Mouse (Mus musculus) hematopoietic stem cell, adult 5-6 weeks (primary cell): ENCODE measurements at regions not wholly inside any gene's neighbourhood (a gene's known extent, or its start where the extent isn't known, plus 50 kb on each side); places are given as distances from the start of the nearest gene placed in this dataset.
A peak's percentile ranks its signal among the peaks of the same experiment; 100 is the strongest.
"Not testable (repeated sequence)": the region's sequence is repeated elsewhere in the genome, so short reads cannot be mapped to it uniquely, and the experiment has no call there.

Source experiments
- ATAC-seq, 2 experiments: fragments of 125-278 bp in 1 of 2; replicated peaks in 1 of 2; 2 replicates each; pipeline ENCODE4 v1.8.0; 2016 to 2017; ENCODE audit warnings: inconsistent platforms in 2 of 2, mild to moderate bottlenecking in 2 of 2, moderate number of reproducible peaks in 2 of 2, low read depth in 1 of 2, moderate TSS enrichment in 1 of 2; ENCODE audit not compliant: low FRiP score in 2 of 2, poor library complexity in 2 of 2, severe bottlenecking in 2 of 2, insufficient read depth in 1 of 2, low TSS enrichment in 1 of 2

DNA sequence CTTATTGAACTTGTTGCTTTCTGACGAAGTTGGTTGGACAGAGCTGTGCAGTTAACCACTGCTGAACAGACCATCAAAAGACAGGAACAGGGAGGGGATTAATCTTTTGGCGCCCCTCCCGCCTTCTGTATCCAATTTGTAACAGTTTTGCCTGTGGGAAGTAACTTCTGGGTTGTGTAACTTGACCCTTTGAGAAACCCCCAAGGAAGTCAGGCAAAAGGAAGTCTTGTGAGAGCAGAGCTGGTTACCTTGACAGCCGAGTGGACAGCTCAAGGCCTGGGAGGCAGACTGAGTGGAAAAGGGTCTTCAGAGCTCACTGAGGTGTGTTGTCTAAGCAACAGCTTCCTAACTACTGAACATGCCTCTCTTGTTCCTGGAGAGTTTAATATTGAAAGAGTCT, 75.8 kb upstream of the Hao2 start:
- ATAC-seq = no peak

DNA sequence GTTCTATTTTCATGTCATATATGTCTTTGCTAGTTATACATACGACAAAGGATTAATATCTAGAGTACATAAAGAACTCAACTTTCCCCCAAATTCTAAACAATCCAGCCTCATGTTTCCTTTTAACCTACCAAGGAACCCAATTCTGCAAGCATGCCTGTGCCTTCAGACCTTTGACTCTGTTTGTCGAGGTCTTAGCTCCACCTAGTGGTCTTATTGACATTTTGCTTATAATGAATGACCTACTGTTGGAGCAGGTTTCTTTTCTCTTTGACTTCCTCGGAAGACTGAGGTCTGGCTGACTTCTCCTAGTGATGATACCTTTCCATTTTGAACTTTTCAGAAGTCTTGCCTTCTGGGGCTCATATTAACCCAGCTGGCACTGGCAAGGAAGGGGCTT, 82.7 kb upstream of the Hao2 start:
- ATAC-seq = peak; percentile 81 to 84; a peak in 3 of 4 replicates

DNA sequence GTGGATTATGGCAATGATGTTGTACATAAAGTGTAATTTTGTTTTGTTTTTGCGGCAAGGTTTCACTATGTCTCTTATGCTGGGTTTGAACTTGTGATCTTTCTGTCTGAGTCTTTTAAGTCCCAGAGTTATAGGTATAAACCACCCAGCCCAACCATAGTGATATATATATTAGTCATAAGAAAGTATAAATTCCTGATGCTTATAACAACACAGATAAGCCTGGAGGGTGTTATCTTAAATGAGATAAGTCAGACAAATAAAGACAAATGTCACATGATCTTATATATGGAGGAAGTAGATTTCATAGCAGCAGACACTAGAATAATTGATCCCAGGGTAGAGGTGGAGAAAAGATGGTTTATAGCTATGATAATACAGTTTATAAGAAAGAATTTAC, 89.7 kb upstream of the Hao2 start:
- no peak for ATAC-seq

GRCm38 (mm10) chr3:98987266-98987665, 94.2 kb upstream of the Hao2 start:
- ATAC-seq = not testable (repeated sequence)

DNA sequence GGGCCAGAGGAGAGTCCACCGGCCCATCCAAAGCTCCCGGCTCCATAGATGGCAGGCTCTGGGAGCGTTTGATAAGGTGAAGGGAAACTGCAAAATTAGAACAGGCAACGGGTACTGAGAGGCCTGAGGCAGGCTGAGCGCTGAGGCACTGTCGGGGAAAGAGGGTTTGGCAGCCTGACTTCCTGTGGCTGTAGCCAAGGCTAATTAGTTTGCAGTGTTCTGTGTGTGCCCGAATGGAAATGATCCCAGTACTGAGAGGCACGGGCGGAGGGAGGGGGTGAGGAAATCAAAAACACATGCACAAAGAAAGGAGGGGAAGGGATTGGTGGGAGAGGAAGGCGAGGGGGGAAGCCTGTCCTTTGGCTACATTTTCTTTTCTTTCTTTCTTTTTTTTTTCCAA, 97.8 kb upstream of the Hao2 start:
- ATAC-seq = peak; percentile 80 to 89

DNA sequence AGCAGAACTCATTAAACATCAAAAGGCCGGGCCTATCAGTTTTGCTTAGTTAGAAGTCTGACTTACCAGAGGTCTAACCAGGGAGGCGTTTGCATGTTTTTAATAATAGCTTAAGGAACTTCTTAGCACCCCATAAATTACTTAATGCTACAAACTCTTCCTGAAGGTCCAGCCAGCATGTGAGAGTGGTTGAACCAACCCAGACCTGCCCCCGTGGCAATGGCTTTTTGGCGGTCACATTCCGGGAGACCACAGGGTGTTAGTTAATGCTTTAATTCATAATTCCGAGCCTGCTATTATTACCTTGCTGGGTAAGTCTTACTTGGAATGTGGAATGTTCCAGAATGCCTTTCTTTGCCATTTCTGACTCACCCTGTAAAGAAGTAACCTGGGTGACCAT, 98.2 kb upstream of the Hao2 start:
- no peak for ATAC-seq

DNA sequence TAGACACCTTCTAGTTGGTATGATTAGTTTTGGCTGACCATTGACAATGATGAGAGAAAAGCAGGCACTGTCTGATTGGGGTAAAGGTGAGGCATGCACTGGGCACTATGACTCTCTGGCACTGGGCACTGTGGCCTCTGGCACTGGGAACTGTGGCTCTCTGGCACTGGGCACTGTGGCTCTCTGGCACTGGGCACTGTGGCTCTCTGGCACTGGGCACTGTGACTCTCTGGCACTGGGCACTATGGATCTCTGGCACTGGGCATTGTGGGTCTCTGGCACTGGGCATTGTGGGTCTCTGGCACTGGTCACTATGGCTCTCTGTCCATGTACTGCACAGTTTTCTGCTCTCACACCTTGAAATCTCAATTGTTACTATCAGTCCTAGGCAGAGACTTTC, 101.0 kb upstream of the Hao2 start:
- ATAC-seq = no peak

GRCm38 (mm10) chr3:99030636-99031035, 110.2 kb upstream of the Wars2 start:
- ATAC-seq = no peak

DNA sequence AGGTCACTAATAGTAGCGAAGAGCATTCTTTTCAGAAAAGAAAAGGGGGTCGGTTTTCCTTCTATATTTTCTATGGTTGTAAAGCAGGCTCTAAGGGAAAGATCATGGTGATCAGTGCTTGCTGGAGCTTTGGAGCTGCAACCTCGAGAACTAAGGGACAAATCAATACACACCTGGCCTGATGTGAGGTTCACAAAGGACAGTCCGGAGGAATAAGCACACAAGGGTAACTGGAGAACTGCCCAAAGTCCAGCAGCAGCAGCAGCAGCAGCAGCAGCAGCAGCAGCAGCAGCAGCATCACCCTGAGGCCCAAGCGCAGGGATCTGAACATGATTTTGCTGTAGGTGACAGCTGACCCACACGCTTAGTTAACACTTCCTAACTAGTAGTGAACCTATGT, 94.7 kb upstream of the Wars2 start:
- ATAC-seq = no peak

GRCm38 (mm10) chr3:99047156-99047555, 93.7 kb upstream of the Wars2 start:
- ATAC-seq = no peak

- no peak for ATAC-seq
These were observed 91.6 kb upstream of the Wars2 start for GRCm38 (mm10) chr3:99049305-99049704.

DNA sequence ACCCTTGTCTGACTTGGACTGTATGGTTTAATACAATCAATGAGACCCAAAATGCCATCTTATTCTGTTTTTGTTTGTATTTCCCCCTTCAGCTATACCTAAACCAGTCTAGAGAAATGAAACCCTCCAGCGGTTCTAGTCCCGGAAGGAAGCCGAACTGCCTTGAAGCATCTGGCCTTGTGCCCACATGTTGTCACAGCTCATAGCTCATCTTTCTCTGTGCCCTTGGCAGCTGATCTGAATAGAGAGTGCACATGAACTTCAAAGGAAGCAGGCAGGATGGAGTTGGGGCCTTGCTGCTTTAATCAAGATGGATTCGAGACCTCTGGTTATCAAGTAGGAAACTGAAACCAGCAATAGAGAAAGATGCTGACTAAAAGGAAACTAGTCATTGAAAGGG, 88.7 kb upstream of the Wars2 start:
- no peak for ATAC-seq

DNA sequence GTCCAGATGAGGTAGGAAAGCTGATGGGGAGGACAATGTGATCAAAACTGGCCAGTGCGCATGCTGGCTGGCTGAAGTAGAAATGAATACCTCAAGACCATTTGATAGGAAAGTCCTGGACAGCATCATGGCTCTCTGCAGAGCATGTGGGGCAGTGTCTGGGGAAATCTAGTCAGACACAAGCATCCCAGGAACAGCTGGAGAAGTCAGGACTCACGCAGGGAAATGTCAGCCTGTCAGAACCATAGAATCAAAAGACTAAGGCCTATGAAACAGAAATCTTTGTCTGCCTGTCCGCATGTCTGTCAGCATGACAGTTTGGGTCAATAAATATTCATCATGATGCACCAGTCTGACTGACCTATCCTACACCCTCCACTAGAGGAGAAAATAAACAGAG, 73.7 kb upstream of the Wars2 start:
- no peak for ATAC-seq
